Mouse (Mus musculus): Measurements from ENCODE around the gene Arl14ep. TPM values are rescaled to one million over a fixed set of nuclear protein-coding genes. Genes with fewer than 3 reads are reported as not detected.
"Not testable (repeated sequence)": the region's sequence is repeated elsewhere in the genome, so short reads cannot be mapped to it uniquely, and the experiment has no call there.

Gene Arl14ep
- 6.3 and 7.5 TPM in 2 replicates for polyA plus RNA-seq (2015; fragmentation: Nextera tagmentation; extraction: Ambion mirVana)

- peak within 1 kb of the TSS; percentile 76 for H3K4me3 ChIP-seq (replicated peaks)
- no peaks in the 10 kb centered on the region for H3K9me3 ChIP-seq (replicated peaks)
- no peak within 1 kb of the TSS for H3K27ac ChIP-seq (replicated peaks)
- H3K27me3 ChIP-seq: no peaks in the 10 kb centered on the region; the same call in 1 of the 2 replicates
- peak within 1 kb of the TSS; percentile 69 for H3K4me2 ChIP-seq
- no peaks in the 10 kb centered on the region for H3K36me3 ChIP-seq (replicated peaks)
- WGBS (ENCODE audit: insufficient replicate concordance): 1% methylated on average over 36 of the region's 36 CpGs
- H3K9ac ChIP-seq: peak within 1 kb of the TSS; percentile 72
- ATAC-seq (ENCODE audit: insufficient read depth): peak; percentile 92
- peaks cover 9% of the 10 kb centered on the region for H3K4me1 ChIP-seq (replicated peaks)
Measured at GRCm38 (mm10) chr2:106973959-106974639, at the start of gene Arl14ep. Arl14ep (minus strand) TSS chr2:106974424.

- Histone ChIP-seq H3K4me2 (no peak overlapping the region), H3K9ac (no peak overlapping the region), H3K9me3 (replicated peaks) (no peaks in the 10 kb centered on the region), H3K27me3 (no peaks in the 10 kb centered on the region), H3K27ac (replicated peaks) (no peak overlapping the region), H3K4me1 (replicated peaks) (no peaks in the 10 kb centered on the region), H3K4me3 (replicated peaks) (no peak overlapping the region), H3K36me3 (replicated peaks) (no peaks in the 10 kb centered on the region)
- 69% methylated on average over 5 of the region's 5 CpGs for WGBS (ENCODE audit: insufficient replicate concordance)
- no peak for ATAC-seq (ENCODE audit: insufficient read depth)
Measured at GRCm38 (mm10) chr2:107022713-107023112, 48.5 kb upstream of the Arl14ep start.

- Histone ChIP-seq H3K9ac (no peak overlapping the region), H3K36me3 (replicated peaks) (no peaks in the 10 kb centered on the region), H3K27me3 (no peaks in the 10 kb centered on the region), H3K4me1 (replicated peaks) (no peaks in the 10 kb centered on the region), H3K27ac (replicated peaks) (no peak overlapping the region), H3K4me3 (replicated peaks) (no peak overlapping the region), H3K4me2 (no peak overlapping the region), H3K9me3 (replicated peaks) (no peaks in the 10 kb centered on the region)
- ATAC-seq (ENCODE audit: insufficient read depth): no peak
- 45% methylated on average over 2 of the region's 2 CpGs for WGBS (ENCODE audit: insufficient replicate concordance)
Measured at GRCm38 (mm10) chr2:107019331-107019730, 45.1 kb upstream of the Arl14ep start.

GRCm38 (mm10) chr2:107013161-107013560 lies 38.9 kb upstream of the Arl14ep start:
- ATAC-seq (ENCODE audit: insufficient read depth): no peak
- no peaks in the 10 kb centered on the region for H3K27me3 ChIP-seq
- no peak overlapping the region for H3K9ac ChIP-seq
- no peaks in the 10 kb centered on the region for H3K9me3 ChIP-seq (replicated peaks)
- no peak overlapping the region for H3K4me2 ChIP-seq
- H3K36me3 ChIP-seq (replicated peaks): no peaks in the 10 kb centered on the region
- no peak overlapping the region for H3K4me3 ChIP-seq (replicated peaks)
- 51% methylated on average over 4 of the region's 4 CpGs for WGBS (ENCODE audit: insufficient replicate concordance)
- no peak overlapping the region for H3K27ac ChIP-seq (replicated peaks)
- no peaks in the 10 kb centered on the region for H3K4me1 ChIP-seq (replicated peaks)

- Histone ChIP-seq H3K4me3 (replicated peaks) (no peak overlapping the region), H3K9me3 (replicated peaks) (no peaks in the 10 kb centered on the region), H3K9ac (no peak overlapping the region), H3K27ac (replicated peaks) (no peak overlapping the region), H3K36me3 (replicated peaks) (no peaks in the 10 kb centered on the region), H3K4me2 (no peak overlapping the region), H3K27me3 (no peaks in the 10 kb centered on the region), H3K4me1 (replicated peaks) (no peaks in the 10 kb centered on the region)
- no peak for ATAC-seq (ENCODE audit: insufficient read depth)
- 67% methylated on average over 4 of the region's 4 CpGs for WGBS (ENCODE audit: insufficient replicate concordance)
Measured at GRCm38 (mm10) chr2:107012318-107012717, 38.1 kb upstream of the Arl14ep start.

- H3K27ac ChIP-seq (replicated peaks): no peak overlapping the region
- H3K4me1 ChIP-seq (replicated peaks): no peaks in the 10 kb centered on the region
- no peaks in the 10 kb centered on the region for H3K27me3 ChIP-seq
- no peak overlapping the region for H3K4me3 ChIP-seq (replicated peaks)
- WGBS (ENCODE audit: insufficient replicate concordance): 62% methylated on average over 6 of the region's 6 CpGs
- no peak for ATAC-seq (ENCODE audit: insufficient read depth)
- no peak overlapping the region for H3K9ac ChIP-seq
- no peak overlapping the region for H3K4me2 ChIP-seq
- no peaks in the 10 kb centered on the region for H3K36me3 ChIP-seq (replicated peaks)
- no peaks in the 10 kb centered on the region for H3K9me3 ChIP-seq (replicated peaks)
Measured at GRCm38 (mm10) chr2:107010160-107010559, 35.9 kb upstream of the Arl14ep start.

GRCm38 (mm10) chr2:107006378-107006777 lies 32.2 kb upstream of the Arl14ep start:
- Histone ChIP-seq H3K27ac (replicated peaks) (no peak overlapping the region), H3K9ac (no peak overlapping the region), H3K36me3 (replicated peaks) (no peaks in the 10 kb centered on the region), H3K4me1 (replicated peaks) (no peaks in the 10 kb centered on the region), H3K9me3 (replicated peaks) (no peaks in the 10 kb centered on the region), H3K4me3 (replicated peaks) (no peak overlapping the region), H3K27me3 (no peaks in the 10 kb centered on the region), H3K4me2 (no peak overlapping the region)
- ATAC-seq (ENCODE audit: insufficient read depth): no peak
- 48% methylated on average over 3 of the region's 3 CpGs for WGBS (ENCODE audit: insufficient replicate concordance)

GRCm38 (mm10) chr2:107005876-107006275 lies 31.7 kb upstream of the Arl14ep start:
- H3K4me2 ChIP-seq; ATAC-seq (ENCODE audit: insufficient read depth): not testable (repeated sequence)

GRCm38 (mm10) chr2:106991261-106991660 lies 17.0 kb upstream of the Arl14ep start:
- no peak overlapping the region for H3K9ac ChIP-seq
- H3K27me3 ChIP-seq: no peaks in the 10 kb centered on the region
- no peaks in the 10 kb centered on the region for H3K9me3 ChIP-seq (replicated peaks)
- H3K4me3 ChIP-seq (replicated peaks): no peak overlapping the region
- no peak overlapping the region for H3K4me2 ChIP-seq
- H3K27ac ChIP-seq (replicated peaks): no peak overlapping the region
- H3K36me3 ChIP-seq (replicated peaks): no peaks in the 10 kb centered on the region
- ATAC-seq (ENCODE audit: insufficient read depth): no peak
- H3K4me1 ChIP-seq (replicated peaks): no peaks in the 10 kb centered on the region
- WGBS (ENCODE audit: insufficient replicate concordance): 32% methylated on average over 1 of the region's 1 CpGs

More at GRCm38 (mm10) chr2:107005876-107006275, 31.7 kb upstream of the Arl14ep start:
- not testable (repeated sequence) for H3K4me3 ChIP-seq (replicated peaks); H3K36me3 ChIP-seq (replicated peaks); H3K27me3 ChIP-seq; H3K9ac ChIP-seq; H3K27ac ChIP-seq (replicated peaks); H3K9me3 ChIP-seq (replicated peaks); H3K4me1 ChIP-seq (replicated peaks)
- WGBS (ENCODE audit: insufficient replicate concordance): 39% methylated on average over 4 of the region's 4 CpGs

- no peak overlapping the region for H3K4me3 ChIP-seq (replicated peaks)
- 61% methylated on average over 2 of the region's 2 CpGs for WGBS (ENCODE audit: insufficient replicate concordance)
- no peaks in the 10 kb centered on the region for H3K36me3 ChIP-seq (replicated peaks)
- no peak overlapping the region for H3K9ac ChIP-seq
- H3K9me3 ChIP-seq (replicated peaks): no peaks in the 10 kb centered on the region
- ATAC-seq (ENCODE audit: insufficient read depth): no peak
- H3K4me2 ChIP-seq: no peak overlapping the region
- no peaks in the 10 kb centered on the region for H3K27me3 ChIP-seq
- no peak overlapping the region for H3K27ac ChIP-seq (replicated peaks)
- no peaks in the 10 kb centered on the region for H3K4me1 ChIP-seq (replicated peaks)
Measured at GRCm38 (mm10) chr2:106984945-106985344, 10.7 kb upstream of the Arl14ep start.

GRCm38 (mm10) chr2:106982503-106982902 lies 8.3 kb upstream of the Arl14ep start:
- Histone ChIP-seq H3K9ac (no peak overlapping the region), H3K4me1 (replicated peaks) (no peaks in the 10 kb centered on the region), H3K4me3 (replicated peaks) (no peak overlapping the region), H3K36me3 (replicated peaks) (no peaks in the 10 kb centered on the region), H3K27me3 (no peaks in the 10 kb centered on the region), H3K4me2 (no peak overlapping the region), H3K9me3 (replicated peaks) (no peaks in the 10 kb centered on the region), H3K27ac (replicated peaks) (no peak overlapping the region)
- WGBS (ENCODE audit: insufficient replicate concordance): 40% methylated on average over 6 of the region's 6 CpGs
- no peak for ATAC-seq (ENCODE audit: insufficient read depth)

GRCm38 (mm10) chr2:106976472-106976871 lies 2.2 kb upstream of the Arl14ep start:
- Histone ChIP-seq H3K9ac (no peak overlapping the region), H3K9me3 (replicated peaks) (no peaks in the 10 kb centered on the region), H3K4me2 (no peak overlapping the region), H3K4me3 (replicated peaks) (no peak overlapping the region), H3K27me3 (no peaks in the 10 kb centered on the region; the same call in 1 of the 2 replicates), H3K4me1 (replicated peaks) (peaks cover 9% of the 10 kb centered on the region), H3K27ac (replicated peaks) (no peak overlapping the region), H3K36me3 (replicated peaks) (no peaks in the 10 kb centered on the region)
- ATAC-seq (ENCODE audit: insufficient read depth): no peak
- WGBS (ENCODE audit: insufficient replicate concordance): 61% methylated on average over 3 of the region's 3 CpGs
